Mouse (Mus musculus) gonadal fat pad, adult 2 months (tissue): ENCODE data around the gene Calm4. TPM values are rescaled to one million over a fixed set of nuclear protein-coding genes. Genes with fewer than 3 reads are reported as not detected.
"Not testable (repeated sequence)": the region's sequence is repeated elsewhere in the genome, so short reads cannot be mapped to it uniquely, and the experiment has no call there.

Source experiments
- DNase-seq: peaks from one replicate; pipeline ENCODE4 v3.0.0-alpha.2; 2012; ENCODE audit warnings: low read depth
- polyA plus RNA-seq: library from polyadenylated mRNA; depleted of rRNA; stranded (reverse); fragments of >200 nt; gene quantifications from 2 replicates; pipeline ENCODE4 v1.2.3, GENCODE M21; 2012; rRNA removed

The Calm4 gene
- not detected in 2 replicates for polyA plus RNA-seq

- not testable (repeated sequence) for DNase-seq
These were observed at the start of gene Calm4 for GRCm38 (mm10) chr13:3837312-3837807. Gene Calm4 (plus strand): TSS chr13:3837757.

GRCm38 (mm10) chr13:3788588-3788987 lies 49.0 kb upstream of the Calm4 start:
- no peak for DNase-seq

GRCm38 (mm10) chr13:3789531-3789930 lies 48.0 kb upstream of the Calm4 start:
- no peak for DNase-seq

- DNase-seq, result no peak
These were observed 40.9 kb upstream of the Calm4 start for GRCm38 (mm10) chr13:3796649-3797048.

- no peak for DNase-seq
These were observed 38.8 kb upstream of the Calm4 start for GRCm38 (mm10) chr13:3798751-3799150.

- DNase-seq, result no peak
These were observed 38.2 kb upstream of the Calm4 start for GRCm38 (mm10) chr13:3799386-3799785.

- peak; percentile 93 for DNase-seq
These were observed 33.4 kb upstream of the Calm4 start, which contains the start of gene Calml3 for GRCm38 (mm10) chr13:3804186-3804585. Gene Calml3 (minus strand): TSS chr13:3804316.

GRCm38 (mm10) chr13:3805132-3805531 lies 32.4 kb upstream of the Calm4 start:
- DNase-seq, result no peak

GRCm38 (mm10) chr13:3805638-3806037 lies 31.9 kb upstream of the Calm4 start:
- DNase-seq, result no peak

GRCm38 (mm10) chr13:3807131-3807827 lies 30.3 kb upstream of the Calm4 start:
- DNase-seq, result no peak

GRCm38 (mm10) chr13:3818012-3818739 lies 19.4 kb upstream of the Calm4 start:
- no peak for DNase-seq

GRCm38 (mm10) chr13:3818740-3819076 lies 18.8 kb upstream of the Calm4 start:
- no peak for DNase-seq

- DNase-seq, result no peak
These were observed 15.5 kb upstream of the Calm4 start for GRCm38 (mm10) chr13:3822105-3822504.

GRCm38 (mm10) chr13:3825726-3826125 lies 11.8 kb upstream of the Calm4 start:
- no peak for DNase-seq

- peak; percentile 95 for DNase-seq
These were observed 6.0 kb upstream of the Calm4 start for GRCm38 (mm10) chr13:3831546-3831945.

- DNase-seq, result peak; percentile 94
These were observed 5.6 kb upstream of the Calm4 start for GRCm38 (mm10) chr13:3831994-3832393.

- no peak for DNase-seq
These were observed 5.1 kb upstream of the Calm4 start for GRCm38 (mm10) chr13:3832450-3832849.

GRCm38 (mm10) chr13:3833644-3834043 lies 3.9 kb upstream of the Calm4 start:
- not testable (repeated sequence) for DNase-seq

- DNase-seq, result not testable (repeated sequence)
These were observed 3.1 kb downstream of the Calm4 start for GRCm38 (mm10) chr13:3840662-3841061.

- no peak for DNase-seq
These were observed 12.8 kb downstream of the Calm4 start for GRCm38 (mm10) chr13:3850330-3850729.

- DNase-seq, result not testable (repeated sequence)
These were observed 16.2 kb downstream of the Calm4 start, which contains the start of gene Calm5 for GRCm38 (mm10) chr13:3853648-3854333. Gene Calm5 (plus strand): TSS chr13:3854173.

GRCm38 (mm10) chr13:3854856-3855255 lies 17.3 kb downstream of the Calm4 start:
- DNase-seq, result no peak
